Mouse (Mus musculus) G1E (cell line): ENCODE data around the gene Cfd. TPM values are rescaled to one million over a fixed set of nuclear protein-coding genes. Genes with fewer than 3 reads are reported as not detected.

Experiments used
- ATAC-seq: 2 replicates; pipeline ENCODE4 v1.8.0; 2016; ENCODE audit warnings: mild to moderate bottlenecking; ENCODE audit not compliant: insufficient number of reproducible peaks, poor library complexity, low FRiP score, severe bottlenecking; ENCODE audit errors: extremely low read depth
- DNase-seq: peaks from one replicate; pipeline ENCODE4 v3.0.0; 2012; ENCODE audit warnings: low spot score
- H3K27me3 ChIP-seq: 2 replicates; pipeline ENCODE4 v1.6.1; 2012; ENCODE audit warnings: mild to moderate bottlenecking, low read length, inconsistent platforms; ENCODE audit not compliant: insufficient read depth
- H3K36me3 ChIP-seq: replicated peaks from 2 replicates; pipeline ENCODE3; 2012; ENCODE audit warnings: mild to moderate bottlenecking, inconsistent platforms
- H3K4me1 ChIP-seq: 2 replicates; pipeline ENCODE4 v1.6.1; 2012; ENCODE audit warnings: low read depth, low read length, inconsistent platforms, mixed read lengths; ENCODE audit not compliant: insufficient read depth
- H3K4me3 ChIP-seq: 2 replicates; pipeline ENCODE4 v1.5.1; 2012; ENCODE audit warnings: low read depth, mild to moderate bottlenecking, inconsistent platforms, low read length, moderate library complexity, mixed read lengths
- H3K9me3 ChIP-seq: replicated peaks from 2 replicates; pipeline ENCODE4 v1.6.1; 2012; ENCODE audit warnings: inconsistent platforms
- CTCF ChIP-seq: IDR thresholded peaks from 2 replicates; pipeline ENCODE4 v1.5.1; 2012; ENCODE audit warnings: low read depth, low read length, inconsistent platforms, mixed read lengths
- GATA1 ChIP-seq: IDR thresholded peaks from 2 replicates; pipeline ENCODE4 v1.6.1; 2012; ENCODE audit warnings: borderline replicate concordance, low read length, inconsistent platforms, mixed read lengths
- GATA2 ChIP-seq: IDR thresholded peaks from 2 replicates; pipeline ENCODE4 v1.6.1; 2012; ENCODE audit warnings: low read depth, low read length, inconsistent platforms, borderline replicate concordance
- POLR2AphosphoS5 ChIP-seq: IDR thresholded peaks from 2 replicates; pipeline ENCODE4 v1.6.1; 2012; ENCODE audit warnings: low read depth, low read length, inconsistent platforms; ENCODE audit not compliant: insufficient replicate concordance
- TAL1 ChIP-seq: conservative IDR thresholded peaks from 2 replicates; pipeline ENCODE4 v1.6.1; 2012; ENCODE audit warnings: low read depth, low read length, inconsistent platforms, mixed read lengths
- polyA plus RNA-seq: library from polyadenylated mRNA; stranded (reverse); fragments of >175 nt; gene quantifications from 2 replicates; pipeline ENCODE4 v1.2.3, GENCODE M21; 2012
- total RNA-seq, 2 experiments: library from RNA; stranded (forward) in 1 of 2; stranded (reverse) in 1 of 2; fragments of 200-1000 nt in 1 of 2; fragments of >200 nt in 1 of 2; fragmentation: Nextera tagmentation in 1 of 2; gene quantifications; 2 replicates each; pipeline ENCODE4 v1.2.3; 2014 to 2017

Gene Cfd
- total and polyA plus RNA-seq, 3 experiments: not detected

GRCm38 (mm10) chr10:79873313-79873712 is 17.3 kb upstream of the Cfd start:
- Histone ChIP-seq H3K9me3 (no peaks in the 10 kb centered on the region), H3K36me3 (no peaks in the 10 kb centered on the region), H3K27me3 (peaks cover 54% of the 10 kb centered on the region), H3K4me1 (peaks cover 41% of the 10 kb centered on the region), H3K4me3 (no peak overlapping the region)
- DNase-seq: no peak
- TF ChIP-seq TAL1 (no peak), GATA2 (no peak), GATA1 (no peak), CTCF (no peak), POLR2AphosphoS5 (no peak)
- no peak for ATAC-seq

- Histone ChIP-seq H3K4me1 (peaks cover 43% of the 10 kb centered on the region), H3K27me3 (peaks cover 54% of the 10 kb centered on the region), H3K4me3 (peak overlapping the region; percentile 60; the same call in 1 of the 2 replicates), H3K9me3 (no peaks in the 10 kb centered on the region), H3K36me3 (no peaks in the 10 kb centered on the region)
- no peak for DNase-seq
- no peak for TF ChIP-seq GATA1
- TF ChIP-seq TAL1: no peak
- TF ChIP-seq GATA2: no peak
- no peak for TF ChIP-seq POLR2AphosphoS5
- TF ChIP-seq CTCF: no peak
- no peak for ATAC-seq
These were observed 16.9 kb upstream of the Cfd start for GRCm38 (mm10) chr10:79873715-79874289.

GRCm38 (mm10) chr10:79874290-79874862 is 16.3 kb upstream of the Cfd start, which contains the start of the genes Prtn3 and Plppr3:
Gene Prtn3 (plus strand): TSS chr10:79874476.
Gene Plppr3 (minus strand): TSS chr10:79874634.
- Histone ChIP-seq H3K36me3 (no peaks in the 10 kb centered on the region), H3K4me3 (peak within 1 kb of the TSS; percentile 60; the same call in 1 of the 2 replicates), H3K27me3 (peaks cover 51% of the 10 kb centered on the region), H3K4me1 (peaks cover 47% of the 10 kb centered on the region), H3K9me3 (no peaks in the 10 kb centered on the region)
- DNase-seq (no peak), ATAC-seq (no peak)
- TF ChIP-seq GATA2: no peak
- TF ChIP-seq GATA1: no peak
- TF ChIP-seq CTCF: no peak
- TF ChIP-seq TAL1: no peak
- no peak for TF ChIP-seq POLR2AphosphoS5

- TF ChIP-seq GATA2 (no peak), POLR2AphosphoS5 (no peak), CTCF (no peak), GATA1 (no peak), TAL1 (no peak)
- H3K36me3 ChIP-seq: no peaks in the 10 kb centered on the region
- H3K4me3 ChIP-seq: peak overlapping the region; percentile 52; the same call in 1 of the 2 replicates
- peaks cover 52% of the 10 kb centered on the region for H3K27me3 ChIP-seq
- ATAC-seq: peak; percentile 60
- peaks cover 74% of the 10 kb centered on the region for H3K4me1 ChIP-seq
- DNase-seq: peak; percentile 91
- no peaks in the 10 kb centered on the region for H3K9me3 ChIP-seq
These were observed 13.5 kb upstream of the Cfd start for GRCm38 (mm10) chr10:79877174-79877573.

- no peak overlapping the region; the same call in 1 of the 2 replicates for H3K4me3 ChIP-seq
- peaks cover 53% of the 10 kb centered on the region for H3K27me3 ChIP-seq
- peaks cover 77% of the 10 kb centered on the region for H3K4me1 ChIP-seq
- ATAC-seq (no peak), DNase-seq (no peak)
- H3K9me3 ChIP-seq: no peaks in the 10 kb centered on the region
- TF ChIP-seq CTCF: no peak
- no peaks in the 10 kb centered on the region for H3K36me3 ChIP-seq
These were observed 12.9 kb upstream of the Cfd start for GRCm38 (mm10) chr10:79877757-79878156.

GRCm38 (mm10) chr10:79879527-79879926 is 11.1 kb upstream of the Cfd start:
- ATAC-seq (no peak), DNase-seq (no peak)
- Histone ChIP-seq H3K36me3 (no peaks in the 10 kb centered on the region), H3K4me1 (peaks cover 83% of the 10 kb centered on the region), H3K27me3 (peaks cover 43% of the 10 kb centered on the region), H3K4me3 (no peak overlapping the region), H3K9me3 (no peaks in the 10 kb centered on the region)
- TF ChIP-seq POLR2AphosphoS5 (no peak), GATA1 (no peak), TAL1 (no peak), GATA2 (no peak), CTCF (no peak)

GRCm38 (mm10) chr10:79880721-79881120 is 9.9 kb upstream of the Cfd start:
- no peak for DNase-seq
- Histone ChIP-seq H3K9me3 (no peaks in the 10 kb centered on the region), H3K27me3 (peaks cover 36% of the 10 kb centered on the region), H3K4me3 (no peak overlapping the region), H3K36me3 (no peaks in the 10 kb centered on the region), H3K4me1 (peaks cover 79% of the 10 kb centered on the region)
- ATAC-seq: no peak
- TF ChIP-seq TAL1 (no peak), GATA2 (no peak), CTCF (no peak), GATA1 (no peak), POLR2AphosphoS5 (no peak)
